Mouse (Mus musculus): ENCODE measurements at regions not wholly inside any gene's neighbourhood (a gene's known extent, or its start where the extent isn't known, plus 50 kb on each side); places are given as distances from the start of the nearest gene placed in this dataset.

- DNase-seq (ENCODE audit: low read depth, low spot score): no peak
These were observed 108.7 kb downstream of the Dyrk2 start for GRCm38 (mm10) chr10:118761101-118761868.

GRCm38 (mm10) chr10:118765051-118765450, 105.0 kb downstream of the Dyrk2 start:
- no peak for DNase-seq (ENCODE audit: low read depth, low spot score)

GRCm38 (mm10) chr10:118765544-118766441, 104.2 kb downstream of the Dyrk2 start:
- DNase-seq (ENCODE audit: low read depth, low spot score): no peak

- DNase-seq (ENCODE audit: low read depth, low spot score): no peak
These were observed 103.2 kb downstream of the Dyrk2 start for GRCm38 (mm10) chr10:118766826-118767225.

- DNase-seq (ENCODE audit: low read depth, low spot score): no peak
These were observed 100.3 kb downstream of the Dyrk2 start for GRCm38 (mm10) chr10:118769751-118770150.

- DNase-seq (ENCODE audit: low read depth, low spot score): no peak
These were observed 91.4 kb downstream of the Dyrk2 start for GRCm38 (mm10) chr10:118778656-118779055.

- DNase-seq (ENCODE audit: low read depth, low spot score): no peak
These were observed 89.0 kb downstream of the Dyrk2 start for GRCm38 (mm10) chr10:118780831-118781569.

- no peak for DNase-seq (ENCODE audit: low read depth, low spot score)
These were observed 88.2 kb downstream of the Dyrk2 start for GRCm38 (mm10) chr10:118781811-118782232.

- no peak for DNase-seq (ENCODE audit: low read depth, low spot score)
These were observed 87.4 kb downstream of the Dyrk2 start for GRCm38 (mm10) chr10:118782646-118783045.

- no peak for DNase-seq (ENCODE audit: low read depth, low spot score)
These were observed 82.7 kb downstream of the Dyrk2 start for GRCm38 (mm10) chr10:118787280-118787690.

GRCm38 (mm10) chr10:118792352-118793100, 77.5 kb downstream of the Dyrk2 start:
- DNase-seq (ENCODE audit: low read depth, low spot score): no peak

- no peak for DNase-seq (ENCODE audit: low read depth, low spot score)
These were observed 76.2 kb downstream of the Dyrk2 start for GRCm38 (mm10) chr10:118793794-118794193.

- no peak for DNase-seq (ENCODE audit: low read depth, low spot score)
These were observed 75.5 kb downstream of the Dyrk2 start for GRCm38 (mm10) chr10:118794395-118795060.

GRCm38 (mm10) chr10:118795061-118795407, 75.0 kb downstream of the Dyrk2 start:
- DNase-seq (ENCODE audit: low read depth, low spot score): no peak

GRCm38 (mm10) chr10:118796512-118796911, 73.5 kb downstream of the Dyrk2 start:
- DNase-seq (ENCODE audit: low read depth, low spot score): no peak

GRCm38 (mm10) chr10:118797256-118797655, 72.8 kb downstream of the Dyrk2 start:
- no peak for DNase-seq (ENCODE audit: low read depth, low spot score)

GRCm38 (mm10) chr10:118799767-118800166, 70.2 kb downstream of the Dyrk2 start:
- DNase-seq (ENCODE audit: low read depth, low spot score): no peak

GRCm38 (mm10) chr10:118803922-118804557, 66.0 kb downstream of the Dyrk2 start:
- no peak for DNase-seq (ENCODE audit: low read depth, low spot score)

GRCm38 (mm10) chr10:118804574-118804973, 65.4 kb downstream of the Dyrk2 start:
- DNase-seq (ENCODE audit: low read depth, low spot score): no peak
